Mouse (Mus musculus): ENCODE data around the gene Exoc4. TPM values are rescaled to one million over a fixed set of nuclear protein-coding genes. Genes with fewer than 3 reads are reported as not detected.

The Exoc4 gene
- polyA plus RNA-seq, 2 experiments from 2014 or later = 60.9 to 70.4 TPM

GRCm38 (mm10) chr6:33772551-33773315 lies 523.8 kb downstream of the Exoc4 start:
- no peak for ATAC-seq

GRCm38 (mm10) chr6:33792604-33793003 lies 543.7 kb downstream of the Exoc4 start:
- ATAC-seq = no peak

GRCm38 (mm10) chr6:33801254-33801653 lies 552.4 kb downstream of the Exoc4 start:
- ATAC-seq = no peak

- ATAC-seq = no peak
Observed at GRCm38 (mm10) chr6:33803481-33804098, 554.7 kb downstream of the Exoc4 start.

GRCm38 (mm10) chr6:33804775-33805174 lies 555.9 kb downstream of the Exoc4 start:
- ATAC-seq = peak; percentile 37

- no peak for ATAC-seq
Observed at GRCm38 (mm10) chr6:33806072-33806782, 557.3 kb downstream of the Exoc4 start.

- no peak for ATAC-seq
Observed at GRCm38 (mm10) chr6:33814386-33814785, 565.5 kb downstream of the Exoc4 start.

GRCm38 (mm10) chr6:33823171-33823570 lies 574.3 kb downstream of the Exoc4 start:
- no peak for ATAC-seq

- no peak for ATAC-seq
Observed at GRCm38 (mm10) chr6:33823777-33824302, 575.0 kb downstream of the Exoc4 start.

GRCm38 (mm10) chr6:33828499-33828898 lies 579.6 kb downstream of the Exoc4 start:
- ATAC-seq = no peak

- ATAC-seq = no peak
Observed at GRCm38 (mm10) chr6:33829261-33829660, 580.4 kb downstream of the Exoc4 start.

GRCm38 (mm10) chr6:33831276-33831675 lies 582.4 kb downstream of the Exoc4 start:
- no peak for ATAC-seq

- no peak for ATAC-seq
Observed at GRCm38 (mm10) chr6:33832978-33833377, 584.1 kb downstream of the Exoc4 start.

GRCm38 (mm10) chr6:33836048-33836780 lies 587.3 kb downstream of the Exoc4 start:
- peak; percentile 53 for ATAC-seq

GRCm38 (mm10) chr6:33842901-33843300 lies 594.0 kb downstream of the Exoc4 start:
- ATAC-seq = no peak

GRCm38 (mm10) chr6:33859049-33859448 lies 610.2 kb downstream of the Exoc4 start:
- ATAC-seq = no peak

GRCm38 (mm10) chr6:33865752-33866151 lies 616.9 kb downstream of the Exoc4 start:
- no peak for ATAC-seq

GRCm38 (mm10) chr6:33866901-33867580 lies 618.2 kb downstream of the Exoc4 start:
- no peak for ATAC-seq

GRCm38 (mm10) chr6:33869251-33869650 lies 620.4 kb downstream of the Exoc4 start:
- ATAC-seq = no peak

GRCm38 (mm10) chr6:33870468-33871142 lies 621.7 kb downstream of the Exoc4 start:
- no peak for ATAC-seq

GRCm38 (mm10) chr6:33871286-33871685 lies 622.4 kb downstream of the Exoc4 start:
- ATAC-seq = no peak

All from CD4-positive, CD25-positive, alpha-beta regulatory T cell, adult 4 months (primary cell).